In the genomic region with DNA sequence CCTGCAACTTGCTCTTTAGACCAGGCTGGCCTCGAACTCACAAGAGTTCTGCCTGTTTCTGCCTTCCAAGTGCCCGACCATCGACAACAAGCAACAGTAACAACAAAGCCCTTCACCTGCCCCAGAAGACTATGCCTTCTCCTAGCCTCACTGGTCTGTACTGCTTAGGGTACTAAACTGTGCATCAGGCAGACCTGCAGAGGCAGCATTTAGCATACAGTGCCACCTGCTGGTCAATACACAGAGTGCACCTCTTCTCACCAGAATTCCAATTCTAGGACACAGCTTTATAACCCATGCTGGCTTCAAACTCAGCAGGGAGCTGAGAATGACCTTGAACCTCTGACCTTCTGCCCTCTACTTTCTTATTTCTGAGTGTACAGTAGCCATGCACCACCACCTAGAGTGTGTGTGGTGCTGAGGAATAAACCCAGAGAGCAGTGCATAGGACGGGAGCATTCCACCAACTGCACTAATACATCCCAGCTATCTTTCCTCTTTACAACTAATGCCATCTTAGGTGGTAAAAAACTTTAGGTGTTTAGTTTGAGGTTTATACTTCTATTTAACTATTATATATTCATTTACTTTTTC, we compare ENCODE assay signal across 8 mouse cellular contexts. TPM values are rescaled to one million over a fixed set of nuclear protein-coding genes. Genes with fewer than 3 reads are reported as not detected.
DNase-seq lines count a peak whose midpoint lies in the region; ATAC-seq and TF ChIP-seq lines count a peak whose summit lies in the region.

No protein-coding gene starts in this region.

- no peak overlapping the region for H3K27ac ChIP-seq in forebrain, embryonic 14.5 days (ENCODE audit: low read depth, low read length)
- no peak overlapping the region for H3K27ac ChIP-seq in hindbrain, embryonic 11.5 days (ENCODE audit: low read depth, low read length)
- H3K27ac ChIP-seq in lung, embryonic 14.5 days (ENCODE audit: low read depth), result no peak overlapping the region

- peaks cover 68% of the 10 kb centered on the region for H3K36me3 ChIP-seq in forebrain, embryonic 14.5 days (ENCODE audit: control insufficient read depth, insufficient read depth, low read length)
- H3K36me3 ChIP-seq in hindbrain, embryonic 11.5 days (ENCODE audit: control insufficient read depth, insufficient read depth, low read length), result peaks cover 10% of the 10 kb centered on the region
- peaks cover 56% of the 10 kb centered on the region for H3K36me3 ChIP-seq in lung, embryonic 14.5 days (ENCODE audit: insufficient read depth)

- 77% methylated on average over 4 of the region's 4 CpGs for WGBS in forebrain, embryonic 14.5 days
- WGBS in hindbrain, embryonic 11.5 days, result 75% methylated on average over 4 of the region's 4 CpGs
- 71% methylated on average over 4 of the region's 4 CpGs for WGBS in lung, embryonic 14.5 days

- peak; percentile 96 for TF ChIP-seq CTCF in lung, embryonic 14.5 days (IDR thresholded peaks at IDR 0.05; ENCODE audit: low read depth)

- peak; percentile 83 for DNase-seq in NIH3T3 (ENCODE audit: low read depth)
- peak; percentile 48 for DNase-seq in cerebellum, adult 11 months
- peak; percentile 85 for DNase-seq in forebrain, embryonic 14.5 days (ENCODE audit: low spot score)
- peak; percentile 78 for DNase-seq in hindbrain, embryonic 11.5 days (ENCODE audit: low spot score)
- peak; percentile 32 for DNase-seq in layer of hippocampus, adult 9-11 months
- peak; percentile 88 for DNase-seq in lung, embryonic 14.5 days
- peak; percentile 41 for DNase-seq in ovary, postnatal 36 days (ENCODE audit: low spot score)
- peak; percentile 65 for DNase-seq in urinary bladder, postnatal 14 days (ENCODE audit: low spot score)

- H3K27me3 ChIP-seq in forebrain, embryonic 14.5 days (replicated peaks; ENCODE audit: control insufficient read depth, insufficient read depth, low read length), result no peaks in the 10 kb centered on the region
- no peaks in the 10 kb centered on the region for H3K27me3 ChIP-seq in hindbrain, embryonic 11.5 days (ENCODE audit: control insufficient read depth, insufficient read depth, low read length)
- H3K27me3 ChIP-seq in lung, embryonic 14.5 days (ENCODE audit: insufficient read depth, low read length), result no peaks in the 10 kb centered on the region

- H3K4me3 ChIP-seq in forebrain, embryonic 14.5 days (ENCODE audit: low read depth, low read length), result no peak overlapping the region
- no peak overlapping the region for H3K4me3 ChIP-seq in hindbrain, embryonic 11.5 days (ENCODE audit: low read depth, low read length)
- H3K4me3 ChIP-seq in lung, embryonic 14.5 days (ENCODE audit: low read depth, low read length), result no peak overlapping the region

- no peak overlapping the region for H3K4me2 ChIP-seq in forebrain, embryonic 14.5 days (ENCODE audit: low read length)
- no peak overlapping the region for H3K4me2 ChIP-seq in hindbrain, embryonic 11.5 days (replicated peaks; ENCODE audit: low read depth, low read length)
- no peak overlapping the region for H3K4me2 ChIP-seq in lung, embryonic 14.5 days

- peak; percentile 89 for ATAC-seq in forebrain, embryonic 14.5 days
- ATAC-seq in hindbrain, embryonic 11.5 days (ENCODE audit: low FRiP score), result peak; percentile 67; the same call in 1 of the 2 replicates
- ATAC-seq in lung, embryonic 14.5 days (ENCODE audit: insufficient read depth), result peak; percentile 88

- no peaks in the 10 kb centered on the region for H3K9me3 ChIP-seq in forebrain, embryonic 14.5 days (replicated peaks; ENCODE audit: control insufficient read depth, low read length)
- H3K9me3 ChIP-seq in hindbrain, embryonic 11.5 days (ENCODE audit: control insufficient read depth, low read length), result no peaks in the 10 kb centered on the region
- H3K9me3 ChIP-seq in lung, embryonic 14.5 days (ENCODE audit: low read depth, low read length), result no peaks in the 10 kb centered on the region

- no peaks in the 10 kb centered on the region for H3K4me1 ChIP-seq in forebrain, embryonic 14.5 days (ENCODE audit: control insufficient read depth, insufficient read depth, low read length)
- no peaks in the 10 kb centered on the region for H3K4me1 ChIP-seq in hindbrain, embryonic 11.5 days (replicated peaks; ENCODE audit: control insufficient read depth, insufficient read depth, low read length)
- H3K4me1 ChIP-seq in lung, embryonic 14.5 days (ENCODE audit: insufficient read depth), result no peaks in the 10 kb centered on the region

- no peak overlapping the region for H3K9ac ChIP-seq in forebrain, embryonic 14.5 days (ENCODE audit: low read length)
- H3K9ac ChIP-seq in hindbrain, embryonic 11.5 days (ENCODE audit: low read depth, low read length), result no peak overlapping the region
- H3K9ac ChIP-seq in lung, embryonic 14.5 days, result no peak overlapping the region

RNA-seq across cellular contexts. Expression of gene Timmdc1, which starts 16.3 kb away (rescaled TPM):
- 26.4 and 28.4 TPM in 2 replicates for polyA plus RNA-seq in forebrain, embryonic 14.5 days (2014; fragmentation: Nextera tagmentation; extraction: Ambion mirVana)
- polyA plus RNA-seq in hindbrain, embryonic 11.5 days (2014; fragmentation: Nextera tagmentation; extraction: Ambion mirVana), result 26.9 and 35.6 TPM in 2 replicates
- polyA plus RNA-seq in lung, embryonic 14.5 days (2014; fragmentation: Nextera tagmentation; extraction: Ambion mirVana), result 23.1 and 25.1 TPM in 2 replicates

RNA-seq across cellular contexts. Expression of gene Poglut1, which starts 43.9 kb away (rescaled TPM):
- 67.2 and 69.5 TPM in 2 replicates for polyA plus RNA-seq in forebrain, embryonic 14.5 days (2014; fragmentation: Nextera tagmentation; extraction: Ambion mirVana)
- polyA plus RNA-seq in hindbrain, embryonic 11.5 days (2014; fragmentation: Nextera tagmentation; extraction: Ambion mirVana), result 69.8 and 77.3 TPM in 2 replicates
- polyA plus RNA-seq in lung, embryonic 14.5 days (2014; fragmentation: Nextera tagmentation; extraction: Ambion mirVana), result 61.2 and 63.4 TPM in 2 replicates

RNA-seq across cellular contexts. Expression of gene Cd80, which starts 50.8 kb away (rescaled TPM):
- 0.25 and 0.31 TPM in 2 replicates for polyA plus RNA-seq in forebrain, embryonic 14.5 days (2014; fragmentation: Nextera tagmentation; extraction: Ambion mirVana)
- polyA plus RNA-seq in hindbrain, embryonic 11.5 days (2014; fragmentation: Nextera tagmentation; extraction: Ambion mirVana), result 0.33 and 0.73 TPM in 2 replicates
- polyA plus RNA-seq in lung, embryonic 14.5 days (2014; fragmentation: Nextera tagmentation; extraction: Ambion mirVana), result 0.30 and 0.39 TPM in 2 replicates

RNA-seq across cellular contexts. Expression of gene Tmem39a, which starts 52.4 kb away (rescaled TPM):
- polyA plus RNA-seq in forebrain, embryonic 14.5 days (2014; fragmentation: Nextera tagmentation; extraction: Ambion mirVana), result 41.6 and 42.6 TPM in 2 replicates
- 74.8 and 91.1 TPM in 2 replicates for polyA plus RNA-seq in hindbrain, embryonic 11.5 days (2014; fragmentation: Nextera tagmentation; extraction: Ambion mirVana)
- 117 and 128 TPM in 2 replicates for polyA plus RNA-seq in lung, embryonic 14.5 days (2014; fragmentation: Nextera tagmentation; extraction: Ambion mirVana)

RNA-seq across cellular contexts. Expression of gene Adprh, which starts 53.6 kb away (rescaled TPM):
- 124 and 129 TPM in 2 replicates for polyA plus RNA-seq in forebrain, embryonic 14.5 days (2014; fragmentation: Nextera tagmentation; extraction: Ambion mirVana)
- 116 and 125 TPM in 2 replicates for polyA plus RNA-seq in hindbrain, embryonic 11.5 days (2014; fragmentation: Nextera tagmentation; extraction: Ambion mirVana)
- 82.9 and 91.4 TPM in 2 replicates for polyA plus RNA-seq in lung, embryonic 14.5 days (2014; fragmentation: Nextera tagmentation; extraction: Ambion mirVana)

Comparison
In these comparisons a context has a peak if more than half of its experiments do, and no peak if none do; other contexts are left out.
1. DNase-seq: peak in every context shown above with its lines; median percentile 88 in lung, embryonic 14.5 days; 85 in forebrain, embryonic 14.5 days; 83 in NIH3T3; 78 in hindbrain, embryonic 11.5 days; 65 in urinary bladder, postnatal 14 days; 48 in cerebellum, adult 11 months; 41 in ovary, postnatal 36 days; 32 in layer of hippocampus, adult 9-11 months.